Mouse (Mus musculus) C2C12 (cell line): ENCODE measurements around the gene Lmx1b. TPM values are rescaled to one million over a fixed set of nuclear protein-coding genes. Genes with fewer than 3 reads are reported as not detected.
A peak's percentile ranks its signal among the peaks of the same experiment; 100 is the strongest.

Experiments used
- H3K27me3 ChIP-seq: one replicate; pipeline ENCODE4 v1.6.1; 2011; ENCODE audit not compliant: control insufficient read depth, insufficient read depth, insufficient read length
- H3K36me3 ChIP-seq: one replicate; pipeline ENCODE4 v1.6.1; 2011; ENCODE audit not compliant: control insufficient read depth, insufficient read depth
- H3K4me3 ChIP-seq: one replicate; pipeline ENCODE4 v1.5.1; 2011; ENCODE audit warnings: mild to moderate bottlenecking, control low read depth; ENCODE audit not compliant: poor library complexity, insufficient read depth, severe bottlenecking
- H3K79me2 ChIP-seq: one replicate; pipeline ENCODE4 v1.6.1; 2011; ENCODE audit not compliant: control insufficient read depth, insufficient read depth
- H3K79me3 ChIP-seq: one replicate; pipeline ENCODE4 v1.6.1; 2011; ENCODE audit warnings: low read depth, control low read depth
- H3ac ChIP-seq: one replicate; pipeline ENCODE3; 2011; ENCODE audit warnings: low read depth; ENCODE audit not compliant: control insufficient read depth, insufficient read length
- CEBPB ChIP-seq: IDR thresholded peaks from one replicate; pipeline ENCODE4 v1.6.1; 2011; ENCODE audit warnings: low read depth, mild to moderate bottlenecking, control low read depth, moderate library complexity
- CTCF ChIP-seq: IDR thresholded peaks from one replicate; pipeline ENCODE4 v1.5.1; 2011; ENCODE audit not compliant: control insufficient read depth, insufficient read depth, insufficient read length
- FOSL1 ChIP-seq: IDR thresholded peaks from one replicate; pipeline ENCODE4 v1.8.0; 2011; ENCODE audit warnings: mild to moderate bottlenecking, low read length; ENCODE audit not compliant: poor library complexity, insufficient read depth, severe bottlenecking
- MAX ChIP-seq: IDR thresholded peaks from one replicate; pipeline ENCODE4 v1.6.1; 2011; ENCODE audit warnings: mild to moderate bottlenecking, control low read depth
- MYOD1 ChIP-seq: IDR thresholded peaks from one replicate; pipeline ENCODE4 v1.6.1; 2011; ENCODE audit warnings: low read depth; ENCODE audit not compliant: control insufficient read depth, insufficient read length
- MYOG ChIP-seq: IDR thresholded peaks from one replicate; pipeline ENCODE4 v1.6.1; 2011; ENCODE audit not compliant: control insufficient read depth, insufficient read length; ENCODE audit errors: extremely low read depth
- USF1 ChIP-seq: IDR thresholded peaks from one replicate; pipeline ENCODE4 v1.6.1; 2011; ENCODE audit warnings: low read depth, mild to moderate bottlenecking, control low read depth, moderate library complexity
- polyA plus RNA-seq: library from polyadenylated mRNA; unstranded; fragments of >200 nt; fragmentation: generic; extraction: Trizol; gene quantifications from one replicate; pipeline ENCODE4 v1.2.1, GENCODE M21; 2012; ENCODE audit warnings: missing spikeins

Gene Lmx1b
- polyA plus RNA-seq, 1 experiment: not detected

DNA sequence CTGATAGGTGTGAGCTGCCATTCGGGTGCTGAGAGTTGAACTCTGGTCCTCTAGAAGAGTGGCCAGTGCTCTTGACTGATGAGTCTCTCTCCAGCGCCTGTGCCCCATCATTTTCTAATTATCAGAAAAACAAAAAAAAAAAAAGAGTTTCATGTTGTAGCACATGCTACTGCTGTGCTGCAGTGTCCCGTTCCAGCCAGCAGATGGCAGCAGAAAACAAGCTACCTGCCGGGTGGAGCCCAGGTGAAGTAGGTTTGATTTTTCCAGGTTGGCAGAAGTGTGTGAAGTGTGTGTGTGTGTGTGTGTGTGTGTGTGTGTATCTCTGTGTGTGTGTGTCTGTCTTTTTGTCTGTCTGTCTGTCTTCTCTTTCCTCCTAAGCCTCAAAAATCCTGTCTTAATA, 41.9 kb upstream of the Lmx1b start:
- H3K4me3 ChIP-seq: no peak overlapping the region
- no peaks in the 10 kb centered on the region for H3K79me3 ChIP-seq
- no peak overlapping the region for H3ac ChIP-seq
- H3K27me3 ChIP-seq: peaks cover 52% of the 10 kb centered on the region
- H3K36me3 ChIP-seq: no peaks in the 10 kb centered on the region
- TF ChIP-seq MAX (no peak), FOSL1 (no peak), MYOD1 (no peak), CTCF (peak; percentile 64)
- H3K79me2 ChIP-seq: no peaks in the 10 kb centered on the region

DNA sequence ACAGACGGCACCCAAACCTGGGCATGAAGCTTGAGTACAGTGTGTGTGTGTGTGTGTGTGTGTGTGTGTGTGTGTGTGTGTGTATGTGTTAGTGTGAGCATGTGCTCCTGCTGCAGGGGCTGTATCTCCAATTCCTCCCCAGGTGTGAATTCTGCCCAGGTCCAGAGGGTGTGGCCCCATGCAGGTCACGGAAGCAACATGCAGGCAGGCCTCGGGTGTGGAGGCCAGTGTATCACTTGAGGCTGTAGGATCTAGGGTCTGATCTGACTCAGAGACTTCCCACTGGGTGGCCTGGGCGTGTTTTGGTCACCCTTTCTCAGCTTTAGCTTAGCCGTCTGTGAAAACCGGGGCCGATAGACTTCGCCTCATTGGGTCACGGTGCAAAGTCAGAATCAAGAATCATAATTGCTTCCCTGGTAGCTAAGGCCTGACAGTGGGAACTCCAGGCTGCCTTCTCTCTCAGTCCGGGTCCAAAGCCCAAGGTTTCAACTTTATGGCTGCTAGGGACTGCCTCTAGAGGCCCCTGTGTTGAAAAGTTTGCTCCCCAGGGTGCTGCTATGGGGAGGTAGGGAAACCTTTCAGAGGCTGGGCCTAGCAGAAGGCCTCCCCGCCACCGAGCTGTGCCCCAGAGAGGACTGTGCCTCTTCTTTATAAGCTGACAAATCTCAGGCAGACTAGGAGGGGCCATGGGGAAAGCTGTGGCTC, 38.8 kb upstream of the Lmx1b start:
- Histone ChIP-seq H3K36me3 (no peaks in the 10 kb centered on the region), H3K4me3 (no peak overlapping the region), H3K79me3 (no peaks in the 10 kb centered on the region), H3K27me3 (peaks cover 69% of the 10 kb centered on the region), H3ac (no peak overlapping the region), H3K79me2 (no peaks in the 10 kb centered on the region)
- no peak for TF ChIP-seq MYOD1
- TF ChIP-seq USF1: no peak
- TF ChIP-seq MAX: no peak
- no peak for TF ChIP-seq CEBPB
- no peak for TF ChIP-seq CTCF
- TF ChIP-seq MYOG: no peak
- no peak for TF ChIP-seq FOSL1

DNA sequence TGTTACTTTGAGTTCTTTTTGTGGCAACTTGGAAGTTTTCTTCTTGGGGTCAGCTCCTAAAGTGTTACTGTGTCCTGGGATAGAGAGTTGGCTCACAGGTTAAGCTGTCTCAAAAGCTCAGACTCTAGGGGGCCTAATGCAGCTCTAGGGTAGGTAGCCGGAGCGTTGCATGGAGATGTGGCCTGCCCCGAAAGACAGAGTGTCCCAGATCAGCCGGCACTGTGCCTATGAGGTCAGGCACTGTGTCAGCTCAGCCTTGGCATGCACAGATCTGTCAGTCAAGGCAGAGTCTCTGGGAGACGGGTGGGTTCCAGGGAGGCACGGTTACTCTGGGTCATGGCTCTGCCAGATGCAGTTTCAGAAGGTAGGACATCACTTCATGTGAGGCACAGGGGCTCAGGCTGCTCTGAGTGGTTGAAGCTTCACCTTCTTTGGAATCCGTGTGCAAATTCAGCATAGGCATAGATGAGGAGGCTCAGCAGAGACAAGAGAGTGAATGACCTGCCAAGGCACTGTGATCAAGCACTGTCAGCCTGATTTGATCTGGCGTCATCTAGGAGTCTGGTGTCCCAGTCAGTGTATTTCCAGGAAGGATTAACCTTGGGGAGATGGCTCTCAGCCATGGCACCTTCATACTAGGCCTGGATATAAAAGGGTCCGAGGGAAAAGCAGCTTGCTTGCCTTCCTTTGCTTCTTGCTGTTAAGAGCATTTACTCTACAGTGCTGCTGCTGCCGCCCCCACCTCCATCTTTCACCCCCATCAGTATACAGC, 32.6 kb upstream of the Lmx1b start:
- H3ac ChIP-seq: no peak overlapping the region
- no peak overlapping the region for H3K4me3 ChIP-seq
- peaks cover 87% of the 10 kb centered on the region for H3K27me3 ChIP-seq
- no peak for TF ChIP-seq USF1
- TF ChIP-seq CTCF: no peak
- no peak for TF ChIP-seq MYOG
- H3K36me3 ChIP-seq: no peaks in the 10 kb centered on the region
- no peaks in the 10 kb centered on the region for H3K79me3 ChIP-seq
- no peaks in the 10 kb centered on the region for H3K79me2 ChIP-seq

DNA sequence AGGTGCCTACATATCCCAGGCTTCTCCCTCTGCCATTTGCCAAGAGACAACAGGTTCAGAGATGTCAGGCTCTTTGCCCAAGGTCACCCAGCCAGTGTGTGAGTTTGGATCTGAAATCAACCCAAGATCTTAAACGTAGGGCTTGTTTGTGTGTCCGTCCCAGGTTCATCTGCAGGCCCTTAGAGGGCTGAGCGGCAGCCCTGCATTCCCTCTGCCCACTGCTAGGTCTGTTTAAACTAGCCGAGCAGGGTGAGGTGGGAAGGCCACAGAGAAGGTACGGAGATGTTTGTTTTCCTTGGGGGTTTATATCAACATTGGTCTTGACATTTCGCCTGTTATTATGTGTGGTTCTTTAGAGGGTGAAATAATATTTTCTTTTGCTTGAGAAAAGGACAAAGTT, 28.4 kb upstream of the Lmx1b start:
- H3K4me3 ChIP-seq: no peak overlapping the region
- peaks cover 89% of the 10 kb centered on the region for H3K27me3 ChIP-seq
- H3K36me3 ChIP-seq: no peaks in the 10 kb centered on the region
- TF ChIP-seq MYOD1: no peak
- no peak for TF ChIP-seq MYOG
- no peak for TF ChIP-seq USF1
- no peak for TF ChIP-seq CEBPB
- TF ChIP-seq CTCF: no peak
- TF ChIP-seq FOSL1: no peak
- no peak for TF ChIP-seq MAX
- H3K79me2 ChIP-seq: no peaks in the 10 kb centered on the region
- no peak overlapping the region for H3ac ChIP-seq
- H3K79me3 ChIP-seq: no peaks in the 10 kb centered on the region

DNA sequence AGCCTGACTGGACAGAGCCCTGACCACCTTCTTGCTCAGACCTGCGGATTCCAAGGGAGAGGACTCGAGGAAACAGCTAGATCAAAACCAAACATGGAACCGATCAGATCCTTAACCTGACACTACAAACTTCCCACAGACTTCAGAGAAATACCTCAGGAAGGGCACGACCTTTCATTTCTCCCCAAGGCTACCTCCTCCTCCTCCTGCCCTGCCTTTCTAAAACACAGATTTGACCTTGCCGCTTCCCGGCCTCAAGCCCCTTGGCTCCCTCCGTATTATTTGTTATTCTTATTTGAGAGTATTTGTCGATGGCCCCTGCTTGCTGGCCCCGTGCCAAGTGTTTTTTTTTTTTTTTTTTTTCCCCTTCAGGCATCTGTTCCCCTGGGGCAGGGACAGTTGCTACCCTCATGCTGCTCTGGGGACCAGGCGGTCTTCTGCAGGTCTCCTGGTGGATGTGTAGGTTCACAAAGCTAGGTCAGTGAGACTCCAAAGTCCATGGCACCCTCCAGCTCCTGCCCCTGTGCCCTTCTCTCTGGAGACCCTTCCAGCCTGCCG, 26.2 kb upstream of the Lmx1b start:
- Histone ChIP-seq H3K27me3 (peaks cover 68% of the 10 kb centered on the region), H3K79me2 (no peaks in the 10 kb centered on the region), H3K4me3 (no peak overlapping the region), H3K36me3 (no peaks in the 10 kb centered on the region), H3K79me3 (no peaks in the 10 kb centered on the region), H3ac (no peak overlapping the region)
- TF ChIP-seq CTCF (no peak), USF1 (no peak), CEBPB (no peak), MYOG (no peak), MAX (no peak), MYOD1 (no peak), FOSL1 (no peak)
